In the genomic region with DNA sequence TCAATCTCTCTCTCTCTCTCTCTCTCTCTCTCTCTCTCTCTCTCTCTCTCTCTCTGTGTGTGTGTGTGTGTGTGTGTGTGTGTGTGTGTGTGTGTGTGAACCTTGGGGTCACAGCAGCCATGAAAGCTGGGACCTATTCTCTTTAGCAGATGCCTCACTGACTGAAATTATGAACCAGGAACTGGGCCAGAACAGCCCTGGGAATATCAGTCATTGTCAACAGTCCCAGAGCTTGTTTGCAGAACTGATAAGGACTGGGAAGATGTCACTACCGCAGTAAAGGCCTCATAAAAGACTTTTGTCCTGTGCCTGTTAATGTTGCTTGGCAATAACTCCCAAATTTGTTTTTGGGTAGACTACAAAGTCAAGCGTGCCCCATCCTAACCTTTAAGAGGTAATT, we compare ENCODE assay signal across 10 mouse cellular contexts. TPM values are rescaled to one million over a fixed set of nuclear protein-coding genes. Genes with fewer than 3 reads are reported as not detected.
"Had no signal": no experiment of that assay in that cellular context is flagged by ENCODE, and none has a peak within 500 bp of the region (broad histone marks: within the 10 kb centered on the region; RNA-seq: fewer than 3 reads in every experiment).

No protein-coding gene starts in this region.

- H3K4me2 ChIP-seq: liver, embryonic 13.5 days; midbrain, embryonic 13.5 days had no signal

- H3K27me3 ChIP-seq: liver, embryonic 13.5 days; midbrain, embryonic 13.5 days had no signal

- H3K9me3 ChIP-seq: limb, embryonic 10.5 days; liver, embryonic 13.5 days; midbrain, embryonic 13.5 days had no signal

- H3K9ac ChIP-seq: liver, embryonic 13.5 days; liver, postnatal 0 days; midbrain, embryonic 13.5 days had no signal

- DNase-seq: liver, embryonic 13.5 days; liver, postnatal 0 days; lung, postnatal 36 days; right cerebral cortex, postnatal 14 days; thymus, postnatal 36 days had no signal

- ATAC-seq: intestine, embryonic 16.5 days; liver, postnatal 0 days; midbrain, embryonic 13.5 days had no signal

- H3K36me3 ChIP-seq: limb, embryonic 10.5 days; liver, embryonic 13.5 days; midbrain, embryonic 13.5 days had no signal

- H3K4me3 ChIP-seq: left cerebral cortex, adult 2 months; limb, embryonic 10.5 days; liver, embryonic 13.5 days; midbrain, embryonic 13.5 days had no signal

- H3K4me1 ChIP-seq: liver, embryonic 13.5 days had no signal

- H3K27ac ChIP-seq: left cerebral cortex, adult 2 months; limb, embryonic 10.5 days; liver, embryonic 13.5 days; midbrain, embryonic 13.5 days had no signal

RNA-seq across cellular contexts. Expression of a gene that starts 53.2 kb away (rescaled TPM):
- total RNA-seq: megakaryocyte progenitor cell, adult 5-6 weeks had no signal
